Mouse (Mus musculus): Measurements from ENCODE around the gene Pdlim5.

DNA sequence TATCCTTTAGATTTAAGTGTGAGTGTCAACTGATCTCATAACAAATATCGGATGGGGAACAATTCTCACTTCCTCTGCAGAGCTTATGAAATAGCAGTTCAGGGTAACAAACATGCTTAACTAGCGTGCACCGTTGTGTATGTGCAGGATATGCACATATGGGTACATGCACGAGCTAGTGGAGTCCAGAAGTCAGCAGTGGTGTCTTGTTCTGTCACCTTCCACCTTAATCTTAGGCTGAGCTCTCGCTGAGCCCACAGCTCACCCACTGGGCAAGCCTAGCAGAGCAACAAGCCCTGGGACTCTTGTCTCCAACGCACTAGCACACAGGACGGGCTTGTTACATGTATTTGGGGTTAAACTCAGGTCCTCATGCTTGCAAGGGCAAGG lies 100.2 kb downstream of the Pdlim5 start:
- TF ChIP-seq CTCF (IDR thresholded peaks at IDR 0.05; ENCODE audit: extremely low read depth, insufficient read depth, low read length) (no peak), POLR2A (IDR thresholded peaks at IDR 0.05; ENCODE audit: extremely low read depth, insufficient read depth, low read length) (no peak)

All from cortical plate, adult 2 months (tissue).